Mouse (Mus musculus) CH12.LX (cell line): Measurements from ENCODE around the gene Spg20. TPM values are rescaled to one million over a fixed set of nuclear protein-coding genes. Genes with fewer than 3 reads are reported as not detected.

Source experiments
- DNase-seq: peaks from one replicate; pipeline ENCODE4 v3.0.0-alpha.2; 2013; ENCODE audit errors: extremely low read depth
- H3K27ac ChIP-seq: 2 replicates; pipeline ENCODE4 v1.5.1; 2012; ENCODE audit warnings: low read depth, mild to moderate bottlenecking, control low read depth, moderate library complexity; ENCODE audit not compliant: insufficient read depth
- H3K27me3 ChIP-seq: replicated peaks from 2 replicates; pipeline ENCODE3; 2012; ENCODE audit warnings: inconsistent platforms
- H3K36me3 ChIP-seq, 2 experiments: replicated peaks in 1 of 2; 2 replicates each; pipeline versions ENCODE3 to v1.6.1; 2012; ENCODE audit warnings: inconsistent platforms in 1 of 2, low read length in 1 of 2, mild to moderate bottlenecking in 1 of 2, mixed read lengths in 1 of 2, moderate library complexity in 1 of 2; ENCODE audit not compliant: control insufficient read depth in 1 of 2, insufficient read depth in 1 of 2
- H3K4me1 ChIP-seq, 2 experiments: 2 replicates each; pipeline ENCODE4 v1.6.1; 2012; ENCODE audit warnings: inconsistent platforms in 1 of 2, moderate library complexity in 1 of 2; ENCODE audit not compliant: insufficient read depth in 2 of 2, control insufficient read depth in 1 of 2
- H3K4me2 ChIP-seq: 2 replicates; pipeline ENCODE4 v1.6.1; 2012; ENCODE audit warnings: low read depth, mild to moderate bottlenecking, control low read depth; ENCODE audit not compliant: poor library complexity, insufficient read depth, severe bottlenecking
- H3K4me3 ChIP-seq, 3 experiments: fragments of 150-350 bp in 1 of 3; sonication (generic) in 1 of 3; replicated peaks in 1 of 3; 2 replicates each; pipeline versions ENCODE3 to v1.5.1; 2011 to 2012; ENCODE audit warnings: low read depth in 2 of 3, low read length in 2 of 3, mild to moderate bottlenecking in 2 of 3, moderate library complexity in 2 of 3, control low read depth in 1 of 3, improper control_type of control experiment in 1 of 3, inconsistent platforms in 1 of 3, mixed read lengths in 1 of 3; ENCODE audit not compliant: poor library complexity in 1 of 3
- H3K79me2 ChIP-seq: replicated peaks from 2 replicates; pipeline ENCODE4 v1.6.1; 2012; ENCODE audit warnings: mild to moderate bottlenecking, moderate library complexity; ENCODE audit not compliant: control insufficient read depth, poor library complexity, insufficient read depth, severe bottlenecking; ENCODE audit errors: extremely low read depth
- H3K9ac ChIP-seq: 2 replicates; pipeline ENCODE4 v1.6.1; 2012; ENCODE audit warnings: low read depth, mild to moderate bottlenecking, control low read depth, moderate library complexity; ENCODE audit not compliant: insufficient read depth
- H3K9me3 ChIP-seq: replicated peaks from 2 replicates; pipeline ENCODE3; 2012; ENCODE audit warnings: low read length, inconsistent platforms, mixed read lengths
- HCFC1 ChIP-seq: IDR thresholded peaks from 2 replicates; pipeline ENCODE4 v1.6.1; 2012; ENCODE audit warnings: low read depth, mild to moderate bottlenecking, inconsistent platforms, low read length, improper control_type of control experiment
- KAT2A ChIP-seq: IDR thresholded peaks from 2 replicates; pipeline ENCODE4 v1.6.1; 2012; ENCODE audit warnings: low read length, improper control_type of control experiment, inconsistent platforms; ENCODE audit not compliant: insufficient replicate concordance
- MAZ ChIP-seq: IDR thresholded peaks from 2 replicates; pipeline ENCODE4 v1.6.1; 2012; ENCODE audit warnings: low read depth, mild to moderate bottlenecking, inconsistent platforms, low read length, improper control_type of control experiment, moderate library complexity
- MEF2A ChIP-seq: IDR thresholded peaks from 2 replicates; pipeline ENCODE4 v1.6.1; 2014; ENCODE audit warnings: low read depth, mild to moderate bottlenecking, inconsistent platforms, low read length, improper control_type of control experiment, borderline replicate concordance
- MYC ChIP-seq: IDR thresholded peaks from 2 replicates; pipeline ENCODE4 v1.6.1; 2011; ENCODE audit warnings: low read depth, mild to moderate bottlenecking, improper control_type of control experiment, low read length
- NELFE ChIP-seq: IDR thresholded peaks from 2 replicates; pipeline ENCODE4 v1.6.1; 2011; ENCODE audit warnings: low read depth, low read length, improper control_type of control experiment
- POLR2A ChIP-seq: IDR thresholded peaks from 2 replicates; pipeline ENCODE4 v1.6.1; 2011; ENCODE audit warnings: low read depth, mild to moderate bottlenecking, improper control_type of control experiment, low read length
- UBTF ChIP-seq: IDR thresholded peaks from 2 replicates; pipeline ENCODE4 v1.6.1; 2012; ENCODE audit warnings: low read depth, mild to moderate bottlenecking, inconsistent platforms, low read length, improper control_type of control experiment, moderate library complexity
- ZKSCAN1 ChIP-seq: IDR thresholded peaks from 2 replicates; pipeline ENCODE4 v1.6.1; 2012; ENCODE audit warnings: low read depth, inconsistent platforms, low read length, improper control_type of control experiment, borderline replicate concordance
- dilution Hi-C: fragments of 300-500 bp; cut with MboI; formaldehyde crosslinking; loops from 2 replicates; pipeline ENCODE4 v1.14.3; 2020; ENCODE audit warnings: low sequenced_read_pairs; ENCODE audit not compliant: extremely low pct_unique_long_range_greater_than_20kb, extremely low pct_ligation_motif_present
- in situ Hi-C: fragments of 300-500 bp; cut with MboI; formaldehyde crosslinking; loops from 3 replicates; pipeline ENCODE4 v1.14.3; 2019; ENCODE audit warnings: low sequenced_read_pairs, low pct_ligation_motif_present, low pct_unique_long_range_greater_than_20kb, mixed read lengths
- polyA plus RNA-seq: library from polyadenylated mRNA; unstranded; fragments of >175 nt; gene quantifications from 2 replicates; pipeline ENCODE4 v1.2.1, GENCODE M21; 2012; ENCODE audit warnings: low read depth; ENCODE audit not compliant: insufficient read length
- total RNA-seq, 2 experiments: library from RNA; depleted of rRNA; stranded (reverse); fragments of 300-350 nt in 1 of 2; fragments of >200 nt in 1 of 2; gene quantifications; 2 replicates each; pipeline ENCODE4 v1.2.3; 2012 to 2014

Gene Spg20
- total and polyA plus RNA-seq, 3 experiments = 31.5 to 43.0 (median 38.2) TPM

DNA sequence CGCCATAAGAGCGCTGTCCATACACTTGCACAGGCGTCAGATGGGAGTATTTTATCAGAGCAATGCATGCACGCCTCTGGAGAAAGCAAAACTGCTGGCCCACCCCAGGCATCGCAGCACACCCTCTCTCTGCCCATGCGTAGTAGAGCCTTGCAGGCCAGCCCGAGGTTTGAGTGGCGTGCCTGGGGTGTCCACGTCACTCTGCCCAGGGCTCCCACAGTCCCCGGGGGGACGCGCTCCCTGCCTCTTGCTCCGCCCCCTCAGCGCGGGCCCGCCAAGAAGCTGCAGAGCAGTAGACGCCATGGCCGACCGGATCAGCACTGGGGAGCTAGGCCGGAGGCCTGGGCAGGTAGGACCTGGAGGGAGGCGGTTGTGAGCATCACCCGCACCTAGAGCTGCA lies 69.9 kb downstream of the Spg20 start, which contains the start of gene Sohlh2:
Gene Sohlh2, plus strand, starts transcription at position 263 of the 400 bp plus-strand sequence.
- Histone ChIP-seq H3K79me2 (no peaks in the 10 kb centered on the region), H3K36me3 (no peaks in the 10 kb centered on the region), H3K27ac (no peak within 1 kb of the TSS), H3K27me3 (no peaks in the 10 kb centered on the region), H3K9ac (no peak within 1 kb of the TSS), H3K4me3 (no peak within 1 kb of the TSS), H3K4me2 (no peak within 1 kb of the TSS), H3K9me3 (peaks cover 17% of the 10 kb centered on the region), H3K4me1 (no peaks in the 10 kb centered on the region)
- in situ Hi-C loops (no loop called here), dilution Hi-C loops (no loop called here)
- no peak for DNase-seq
- no peak for TF ChIP-seq NELFE
- no peak for TF ChIP-seq MEF2A
- TF ChIP-seq KAT2A = no peak
- no peak for TF ChIP-seq HCFC1
- no peak for TF ChIP-seq MYC
- no peak for TF ChIP-seq MAZ
- no peak for TF ChIP-seq POLR2A
- TF ChIP-seq UBTF = no peak
- TF ChIP-seq ZKSCAN1 = no peak

Other genes with a start within 250 kb of the Spg20 start
- gene Sertm1, start 196.2 kb upstream of the Spg20 start, total RNA-seq (2012; rRNA removed) = not detected in 2 replicates
- gene Sertm1, start 196.2 kb upstream of the Spg20 start, total RNA-seq (2014; rRNA removed) = not detected in 2 replicates
- not detected in 2 replicates for gene Sertm1, start 196.2 kb upstream of the Spg20 start, polyA plus RNA-seq
- gene Ccna1, start 56.6 kb upstream of the Spg20 start, total RNA-seq (2012; rRNA removed) = not detected in 2 replicates
- not detected in 2 replicates for gene Ccna1, start 56.6 kb upstream of the Spg20 start, total RNA-seq (2014; rRNA removed)
- not detected in 2 replicates for gene Ccna1, start 56.6 kb upstream of the Spg20 start, polyA plus RNA-seq
- gene Ccdc169, start 25.2 kb downstream of the Spg20 start, total RNA-seq (2012; rRNA removed) = 0.08 and 0.13 TPM in 2 replicates
- gene Ccdc169, start 25.2 kb downstream of the Spg20 start, total RNA-seq (2014; rRNA removed) = 0.15 TPM in 1 of 2 replicates, not detected in the other
- 0.10 and 0.14 TPM in 2 replicates for gene Ccdc169, start 25.2 kb downstream of the Spg20 start, polyA plus RNA-seq
- not detected in 2 replicates for gene Sohlh2, start 69.9 kb downstream of the Spg20 start, total RNA-seq (2012; rRNA removed)
- gene Sohlh2, start 69.9 kb downstream of the Spg20 start, total RNA-seq (2014; rRNA removed) = not detected in 2 replicates
- gene Sohlh2, start 69.9 kb downstream of the Spg20 start, polyA plus RNA-seq = not detected in 2 replicates
- not detected in 2 replicates for gene Dclk1, start 130.3 kb downstream of the Spg20 start, total RNA-seq (2012; rRNA removed)
- gene Dclk1, start 130.3 kb downstream of the Spg20 start, total RNA-seq (2014; rRNA removed) = not detected in 2 replicates
- gene Dclk1, start 130.3 kb downstream of the Spg20 start, polyA plus RNA-seq = not detected in 2 replicates